35 mouse cellular contexts compared by ENCODE assay signal in genomic region chr1:36267595-36267994, GRCm38 (mm10).
"Had no signal": no experiment of that assay in that cellular context is flagged by ENCODE, and none has a peak within 500 bp of the region (broad histone marks: within the 10 kb centered on the region; RNA-seq: fewer than 3 reads in every experiment).

No protein-coding gene starts in this region.

- DNase-seq: heart, postnatal 10 days; heart, postnatal 14 days; heart, postnatal 36 days; heart, postnatal 4 days; kidney, adult 11 months; kidney, adult 18-20 months; kidney, adult 2 months; kidney, adult 8-10 months; kidney, adult 9 months; kidney, postnatal 10 days; kidney, postnatal 14 days; kidney, postnatal 25 days; kidney, postnatal 36 days; kidney, postnatal 4 days; layer of hippocampus, adult 9-11 months; layer of hippocampus, postnatal 36 days had no signal

- H3K4me2 ChIP-seq: heart, embryonic 11.5 days; heart, embryonic 12.5 days; heart, embryonic 13.5 days; heart, embryonic 15.5 days; hindbrain, embryonic 12.5 days; hindbrain, embryonic 13.5 days; hindbrain, embryonic 14.5 days; hindbrain, embryonic 15.5 days; intestine, embryonic 15.5 days; kidney, embryonic 15.5 days had no signal

- H3K36me3 ChIP-seq: heart, embryonic 10.5 days; heart, embryonic 12.5 days; heart, embryonic 13.5 days; heart, embryonic 15.5 days; hindbrain, embryonic 10.5 days; hindbrain, embryonic 12.5 days; hindbrain, embryonic 13.5 days; hindbrain, embryonic 15.5 days; intestine, embryonic 15.5 days had no signal

- H3K4me1 ChIP-seq: hindbrain, embryonic 15.5 days had no signal

- ATAC-seq: hindbrain, embryonic 16.5 days; hindbrain, postnatal 0 days; inflammation-experienced regulatory T-cells, adult 6 months; intestine, embryonic 15.5 days; intestine, embryonic 16.5 days; intestine, postnatal 0 days had no signal

- H3K27ac ChIP-seq: heart, embryonic 10.5 days; heart, embryonic 13.5 days; heart, embryonic 15.5 days; hindbrain, embryonic 10.5 days; hindbrain, embryonic 12.5 days; hindbrain, embryonic 13.5 days; hindbrain, embryonic 14.5 days; hindbrain, embryonic 15.5 days; hindbrain, postnatal 0 days; intestine, embryonic 15.5 days; kidney, embryonic 15.5 days; kidney, postnatal 0 days; layer of hippocampus, adult 2 months had no signal

- H3K9ac ChIP-seq: heart, embryonic 12.5 days; heart, embryonic 13.5 days; heart, embryonic 15.5 days; hindbrain, embryonic 12.5 days; hindbrain, embryonic 13.5 days; hindbrain, embryonic 14.5 days; hindbrain, embryonic 15.5 days; intestine, embryonic 15.5 days; kidney, embryonic 15.5 days had no signal

- H3K9me3 ChIP-seq: heart, embryonic 10.5 days; heart, embryonic 12.5 days; heart, embryonic 13.5 days; heart, embryonic 15.5 days; hindbrain, embryonic 10.5 days; hindbrain, embryonic 12.5 days; hindbrain, embryonic 13.5 days; hindbrain, embryonic 15.5 days; intestine, embryonic 15.5 days; kidney, embryonic 15.5 days had no signal

- H3K4me3 ChIP-seq: heart, embryonic 10.5 days; heart, embryonic 12.5 days; heart, embryonic 13.5 days; heart, embryonic 15.5 days; hindbrain, embryonic 10.5 days; hindbrain, embryonic 12.5 days; hindbrain, embryonic 13.5 days; hindbrain, embryonic 15.5 days; intestine, embryonic 15.5 days; kidney, embryonic 15.5 days; layer of hippocampus, adult 2 months had no signal

- H3K27me3 ChIP-seq: hindbrain, embryonic 15.5 days; intestine, embryonic 15.5 days; kidney, embryonic 15.5 days had no signal
